Mouse (Mus musculus) B cell, adult 2 months (primary cell): ENCODE results near the gene Platr25.
"Not testable (repeated sequence)": the region's sequence is repeated elsewhere in the genome, so short reads cannot be mapped to it uniquely, and the experiment has no call there.

Experiments used
- DNase-seq, 2 experiments: peaks; one replicate each; pipeline ENCODE4 v3.0.0; 2022

Gene Platr25

GRCm38 (mm10) chr13:62760432-62761415 is at the start of gene Platr25:
Platr25 (minus strand) TSS chr13:62760709.
- DNase-seq: peak; percentile 67 to 70

GRCm38 (mm10) chr13:62807981-62808380 is 47.5 kb upstream of the Platr25 start:
- DNase-seq: not testable (repeated sequence)

- not testable (repeated sequence) for DNase-seq
Measured at GRCm38 (mm10) chr13:62786135-62786493, 25.6 kb upstream of the Platr25 start.

GRCm38 (mm10) chr13:62785199-62786134 is 25.0 kb upstream of the Platr25 start, which contains the start of gene Gm5141:
Gm5141 (minus strand) TSS chr13:62785808.
- peak; percentile 41 to 51 for DNase-seq

GRCm38 (mm10) chr13:62763806-62764205 is 3.3 kb upstream of the Platr25 start:
- DNase-seq: peak; percentile 56 to 59

GRCm38 (mm10) chr13:62733322-62733721 is 27.2 kb downstream of the Platr25 start:
- DNase-seq: no peak

- DNase-seq: not testable (repeated sequence)
Measured at GRCm38 (mm10) chr13:62712611-62713010, 47.9 kb downstream of the Platr25 start.

GRCm38 (mm10) chr13:62685287-62685648 is 75.2 kb downstream of the Platr25 start:
- DNase-seq: not testable (repeated sequence)

- peak; percentile 64 to 68 for DNase-seq
Measured at GRCm38 (mm10) chr13:62684608-62685286, 75.8 kb downstream of the Platr25 start.

- DNase-seq: no peak
Measured at GRCm38 (mm10) chr13:62653369-62653743, 107.2 kb downstream of the Platr25 start.

- peak; percentile 58 to 60 for DNase-seq
Measured at GRCm38 (mm10) chr13:62652681-62653368, 107.7 kb downstream of the Platr25 start.

GRCm38 (mm10) chr13:62627071-62627470 is 133.4 kb downstream of the Platr25 start:
- peak; percentile 62 to 63 for DNase-seq

GRCm38 (mm10) chr13:62624277-62624665 is 136.2 kb downstream of the Platr25 start:
- not testable (repeated sequence) for DNase-seq

GRCm38 (mm10) chr13:62623577-62624276 is 136.8 kb downstream of the Platr25 start, which contains the start of gene 6720489N17Rik:
6720489N17Rik (minus strand) TSS chr13:62624182.
- peak; percentile 77 to 78 for DNase-seq
